23 mouse cellular contexts compared by ENCODE assay signal in genomic region chr7:65523116-65523515, GRCm38 (mm10). TPM values are rescaled to one million over a fixed set of nuclear protein-coding genes. Genes with fewer than 3 reads are reported as not detected.
A peak's percentile ranks its signal among the peaks of the same experiment; 100 is the strongest.
DNase-seq lines count a peak whose midpoint lies in the region; ATAC-seq and TF ChIP-seq lines count a peak whose summit lies in the region.
"Had no signal": no experiment of that assay in that cellular context is flagged by ENCODE, and none has a peak within 500 bp of the region (broad histone marks: within the 10 kb centered on the region; RNA-seq: fewer than 3 reads in every experiment).

No protein-coding gene starts in this region.

- H3K36me3 ChIP-seq in midbrain, embryonic 11.5 days (ENCODE audit: control insufficient read depth, insufficient read depth, low read length): no peaks in the 10 kb centered on the region
- H3K36me3 ChIP-seq in midbrain, postnatal 0 days (ENCODE audit: insufficient read depth, low read length): no peaks in the 10 kb centered on the region
- H3K36me3 ChIP-seq: G1E had no signal

- no peak overlapping the region for H3K4me2 ChIP-seq in midbrain, embryonic 11.5 days
- no peak overlapping the region for H3K4me2 ChIP-seq in midbrain, postnatal 0 days (ENCODE audit: low read depth, low read length, poor library complexity, severe bottlenecking)

- no peak for ATAC-seq in midbrain, embryonic 11.5 days (ENCODE audit: low FRiP score)
- no peak for ATAC-seq in midbrain, postnatal 0 days (ENCODE audit: low FRiP score)
- ATAC-seq: activated CD4-positive, CD25-positive, alpha-beta regulatory T cell, adult 4 months; CD4-positive, CD25-positive, alpha-beta regulatory T cell, adult 4 months; Patski had no signal

- DNase-seq in heart, adult 11 months: peak; percentile 57
- no peak for DNase-seq in heart, postnatal 4 days
- DNase-seq in layer of hippocampus, adult 2 months (ENCODE audit: low spot score in 2 of 2): no peak
- no peak for DNase-seq in layer of hippocampus, adult 8-10 months (ENCODE audit: low spot score in 2 of 2)
- DNase-seq in left cerebral cortex, adult 2 months (ENCODE audit: extremely low spot score in 1 of 2, low spot score in 2 of 2): no peak
- no peak for DNase-seq in left cerebral cortex, postnatal 10 days (ENCODE audit: extremely low spot score in 1 of 2, low spot score in 2 of 2)
- DNase-seq in midbrain, embryonic 11.5 days (ENCODE audit: low spot score, missing footprints): peak; percentile 69
- DNase-seq in midbrain, postnatal 0 days (ENCODE audit: low spot score): no peak
- DNase-seq: adrenal gland, adult 2 months; adrenal gland, adult 8-10 months; adrenal gland, postnatal 10 days; adrenal gland, postnatal 14 days; adrenal gland, postnatal 25 days; adrenal gland, postnatal 36 days; B cell, adult 2 months; cerebellum, adult 11 months; cerebellum, adult 11-12 months had no signal

- H3K4me3 ChIP-seq in layer of hippocampus, adult 2 months: no peak overlapping the region
- no peak overlapping the region for H3K4me3 ChIP-seq in left cerebral cortex, adult 2 months
- H3K4me3 ChIP-seq in midbrain, embryonic 11.5 days (ENCODE audit: low read depth, low read length): no peak overlapping the region
- no peak overlapping the region for H3K4me3 ChIP-seq in midbrain, postnatal 0 days (ENCODE audit: low read depth, low read length)

- 94% methylated on average over 4 of the region's 4 CpGs for WGBS in midbrain, embryonic 11.5 days
- WGBS in midbrain, postnatal 0 days: 92% methylated on average over 4 of the region's 4 CpGs

- intact Hi-C loops in left cerebral cortex, adult 2 months (cut with DNase I): no loop called here
- intact Hi-C loops in left cerebral cortex, postnatal 10 days (cut with DNase I): no loop called here

- H3K9ac ChIP-seq in midbrain, embryonic 11.5 days (ENCODE audit: low read length): no peak overlapping the region
- H3K9ac ChIP-seq in midbrain, postnatal 0 days (replicated peaks; ENCODE audit: low read length, poor library complexity, severe bottlenecking): no peak overlapping the region

- H3K9me3 ChIP-seq in midbrain, embryonic 11.5 days (ENCODE audit: control insufficient read depth, low read length): no peaks in the 10 kb centered on the region
- no peaks in the 10 kb centered on the region for H3K9me3 ChIP-seq in midbrain, postnatal 0 days (ENCODE audit: low read length)
- H3K9me3 ChIP-seq: G1E had no signal

- peak overlapping the region; percentile 48; the same call in 1 of the 2 replicates for H3K27ac ChIP-seq in layer of hippocampus, adult 2 months
- H3K27ac ChIP-seq in left cerebral cortex, adult 2 months: peak overlapping the region; percentile 7; the same call in 1 of the 2 replicates
- H3K27ac ChIP-seq in midbrain, embryonic 11.5 days (ENCODE audit: low read depth, low read length): no peak overlapping the region
- H3K27ac ChIP-seq in midbrain, postnatal 0 days (ENCODE audit: low read depth, low read length): no peak overlapping the region

- peaks cover 28% of the 10 kb centered on the region for H3K27me3 ChIP-seq in midbrain, embryonic 11.5 days (ENCODE audit: control insufficient read depth, insufficient read depth, low read length)
- no peaks in the 10 kb centered on the region for H3K27me3 ChIP-seq in midbrain, postnatal 0 days (ENCODE audit: insufficient read depth, low read length)
- H3K27me3 ChIP-seq: CH12.LX had no signal

- TF ChIP-seq CTCF in layer of hippocampus, adult 2 months (conservative IDR thresholded peaks at IDR 0.05): no peak
- no peak for TF ChIP-seq CTCF in left cerebral cortex, adult 2 months (IDR thresholded peaks at IDR 0.05)
- TF ChIP-seq CTCF in midbrain, postnatal 0 days (IDR thresholded peaks at IDR 0.05): no peak

- no peaks in the 10 kb centered on the region; the same call in 1 of the 2 replicates for H3K4me1 ChIP-seq in midbrain, embryonic 11.5 days (ENCODE audit: control insufficient read depth, insufficient read depth, low read length)
- no peaks in the 10 kb centered on the region for H3K4me1 ChIP-seq in midbrain, postnatal 0 days (ENCODE audit: insufficient read depth, low read length)

RNA-seq across cellular contexts. Expression of gene Tjp1, which starts 4.5 kb away (rescaled TPM):
- total RNA-seq in heart, postnatal 4 days (2021): 100 to 1,000 TPM; 148 to 156 TPM
- total RNA-seq in layer of hippocampus, adult 2 months (2021): 100 to 1,000 TPM; 141 to 174 TPM
- total RNA-seq in layer of hippocampus, adult 8-10 months (2022): 100 to 1,000 TPM; 132 to 163 (median 150) TPM
- total RNA-seq in left cerebral cortex, adult 2 months (2021): 100 to 1,000 TPM; 148 to 153 TPM
- total RNA-seq in left cerebral cortex, postnatal 10 days (2021): 100 to 1,000 TPM; 112 to 129 TPM
- polyA plus RNA-seq in midbrain, embryonic 11.5 days (2014; fragmentation: Nextera tagmentation; extraction: Ambion mirVana): 21.7 and 26.8 TPM in 2 replicates
- 46.7 and 50.6 TPM in 2 replicates for total RNA-seq in midbrain, postnatal 0 days (2014; rRNA removed)
- 17.9 and 23.2 TPM in 2 replicates for polyA plus RNA-seq in midbrain, postnatal 0 days (2015; fragmentation: Nextera tagmentation; extraction: Ambion mirVana)
- total RNA-seq: CH12.LX, MEL had no signal
- polyA plus RNA-seq: activated CD4-positive, CD25-positive, alpha-beta regulatory T cell, adult 4 months; CD4-positive, CD25-positive, alpha-beta regulatory T cell, adult 4 months had no signal

Comparison
In these comparisons a context has a peak if more than half of its experiments do, and no peak if none do; other contexts are left out.
1. DNase-seq: peak in heart, adult 11 months (single experiment) and midbrain, embryonic 11.5 days (single experiment); none in heart, postnatal 4 days (single experiment), layer of hippocampus, adult 2 months (0 of 2), layer of hippocampus, adult 8-10 months (0 of 2), left cerebral cortex, adult 2 months (0 of 2), left cerebral cortex, postnatal 10 days (0 of 2) and midbrain, postnatal 0 days (single experiment).
2. H3K27ac ChIP-seq: peak in layer of hippocampus, adult 2 months (single experiment) and left cerebral cortex, adult 2 months (single experiment); none in midbrain, embryonic 11.5 days (single experiment) and midbrain, postnatal 0 days (single experiment).